In the genomic region with DNA sequence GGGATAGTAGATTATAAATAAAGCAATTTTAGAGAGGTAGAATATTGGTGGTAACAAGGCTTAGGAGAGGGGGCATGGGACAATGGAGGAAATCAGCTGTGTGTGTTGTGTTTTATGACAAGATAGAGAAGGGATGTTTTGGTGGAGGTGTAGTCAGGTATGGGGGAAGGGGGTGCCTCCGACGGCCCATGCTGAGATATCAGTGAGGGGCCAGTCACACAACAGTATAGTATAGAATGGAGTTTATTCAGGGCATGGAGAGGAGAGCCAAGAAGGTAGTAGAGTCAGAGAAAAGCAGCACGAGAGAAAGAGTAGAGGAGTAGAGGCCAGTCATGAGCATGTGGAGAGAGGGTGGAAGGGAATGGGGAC, we compare ENCODE assay signal across 29 mouse cellular contexts. TPM values are rescaled to one million over a fixed set of nuclear protein-coding genes. Genes with fewer than 3 reads are reported as not detected.
A peak's percentile ranks its signal among the peaks of the same experiment; 100 is the strongest.
DNase-seq lines count a peak whose midpoint lies in the region; ATAC-seq and TF ChIP-seq lines count a peak whose summit lies in the region.
"Had no signal": no experiment of that assay in that cellular context is flagged by ENCODE, and none has a peak within 500 bp of the region (broad histone marks: within the 10 kb centered on the region; RNA-seq: fewer than 3 reads in every experiment).

No protein-coding gene starts in this region.

- H3K27me3 ChIP-seq in intestine, embryonic 15.5 days (replicated peaks) = no peaks in the 10 kb centered on the region
- H3K27me3 ChIP-seq in intestine, postnatal 0 days (replicated peaks; ENCODE audit: control insufficient read depth, insufficient read depth, low read length) = no peaks in the 10 kb centered on the region
- no peaks in the 10 kb centered on the region for H3K27me3 ChIP-seq in kidney, postnatal 0 days (ENCODE audit: insufficient read depth, low read length)
- no peaks in the 10 kb centered on the region for H3K27me3 ChIP-seq in intestine, embryonic 16.5 days (replicated peaks; ENCODE audit: control insufficient read depth, insufficient read depth, low read length)
- no peaks in the 10 kb centered on the region for H3K27me3 ChIP-seq in stomach, embryonic 16.5 days (ENCODE audit: control insufficient read depth, insufficient read depth, low read length)
- H3K27me3 ChIP-seq in limb, embryonic 10.5 days (ENCODE audit: low read depth, poor library complexity, severe bottlenecking) = no peaks in the 10 kb centered on the region
- H3K27me3 ChIP-seq: forebrain, embryonic 13.5 days; heart, embryonic 13.5 days had no signal

- DNase-seq in kidney, postnatal 0 days (ENCODE audit: low spot score) = no peak
- no peak for DNase-seq in kidney, adult 18-20 months
- DNase-seq in limb, embryonic 10.5 days (ENCODE audit: low spot score) = no peak
- no peak for DNase-seq in spleen, postnatal 10 days (ENCODE audit: low spot score in 2 of 2)
- DNase-seq: adrenal gland, postnatal 10 days; cerebellum, adult 11 months; cerebellum, adult 2 months; cerebellum, adult 9-11 months; cerebellum, postnatal 25 days; gastrocnemius, adult 2 months; gastrocnemius, postnatal 14 days; heart, adult 2 months; heart, postnatal 14 days; heart, postnatal 4 days had no signal

- H3K9ac ChIP-seq in intestine, embryonic 15.5 days = no peak overlapping the region
- H3K9ac ChIP-seq in intestine, postnatal 0 days (ENCODE audit: low read depth, low read length) = no peak overlapping the region
- H3K9ac ChIP-seq in kidney, postnatal 0 days (ENCODE audit: low read depth, low read length) = no peak overlapping the region
- no peak overlapping the region for H3K9ac ChIP-seq in intestine, embryonic 16.5 days (ENCODE audit: low read depth, low read length)
- H3K9ac ChIP-seq in stomach, embryonic 16.5 days (ENCODE audit: low read length) = no peak overlapping the region
- H3K9ac ChIP-seq: forebrain, embryonic 13.5 days; heart, embryonic 13.5 days; hindbrain, embryonic 14.5 days had no signal

- 89% methylated on average over 3 of the region's 3 CpGs for WGBS in intestine, embryonic 15.5 days
- WGBS in intestine, postnatal 0 days = 76% methylated on average over 3 of the region's 3 CpGs
- WGBS in kidney, postnatal 0 days = 86% methylated on average over 3 of the region's 3 CpGs
- WGBS in intestine, embryonic 16.5 days = 93% methylated on average over 3 of the region's 3 CpGs
- WGBS in stomach, embryonic 16.5 days = 78% methylated on average over 3 of the region's 3 CpGs
- WGBS in limb, embryonic 10.5 days = 88% methylated on average over 3 of the region's 3 CpGs

- H3K4me3 ChIP-seq in intestine, embryonic 15.5 days (replicated peaks) = no peak overlapping the region
- no peak overlapping the region for H3K4me3 ChIP-seq in intestine, postnatal 0 days (ENCODE audit: low read depth, low read length)
- no peak overlapping the region for H3K4me3 ChIP-seq in kidney, postnatal 0 days (replicated peaks; ENCODE audit: low read depth, low read length)
- H3K4me3 ChIP-seq in intestine, embryonic 16.5 days (ENCODE audit: low read length) = no peak overlapping the region
- no peak overlapping the region for H3K4me3 ChIP-seq in stomach, embryonic 16.5 days (replicated peaks; ENCODE audit: low read length)
- no peak overlapping the region for H3K4me3 ChIP-seq in limb, embryonic 10.5 days
- H3K4me3 ChIP-seq: forebrain, embryonic 10.5 days; forebrain, embryonic 13.5 days; gastrocnemius, adult 2 months; heart, adult 2 months; heart, embryonic 10.5 days; heart, embryonic 13.5 days had no signal

- no peak overlapping the region for H3K4me2 ChIP-seq in intestine, embryonic 15.5 days (replicated peaks)
- H3K4me2 ChIP-seq in intestine, postnatal 0 days (replicated peaks; ENCODE audit: low read depth) = no peak overlapping the region
- H3K4me2 ChIP-seq in kidney, postnatal 0 days (ENCODE audit: low read length) = no peak overlapping the region
- H3K4me2 ChIP-seq in intestine, embryonic 16.5 days (ENCODE audit: low read depth, low read length) = no peak overlapping the region
- H3K4me2 ChIP-seq in stomach, embryonic 16.5 days (ENCODE audit: low read depth, low read length) = no peak overlapping the region
- H3K4me2 ChIP-seq: forebrain, embryonic 13.5 days; heart, embryonic 13.5 days; hindbrain, embryonic 14.5 days had no signal

- no peaks in the 10 kb centered on the region for H3K9me3 ChIP-seq in intestine, embryonic 15.5 days
- H3K9me3 ChIP-seq in intestine, postnatal 0 days (ENCODE audit: control insufficient read depth) = no peaks in the 10 kb centered on the region
- H3K9me3 ChIP-seq in kidney, postnatal 0 days (replicated peaks; ENCODE audit: low read length) = no peaks in the 10 kb centered on the region
- no peaks in the 10 kb centered on the region for H3K9me3 ChIP-seq in intestine, embryonic 16.5 days (ENCODE audit: control insufficient read depth, low read length)
- no peaks in the 10 kb centered on the region for H3K9me3 ChIP-seq in stomach, embryonic 16.5 days (replicated peaks; ENCODE audit: control insufficient read depth, low read length)
- H3K9me3 ChIP-seq in limb, embryonic 10.5 days (replicated peaks) = no peaks in the 10 kb centered on the region
- H3K9me3 ChIP-seq: forebrain, embryonic 10.5 days; forebrain, embryonic 13.5 days; heart, embryonic 10.5 days; heart, embryonic 13.5 days had no signal

- H3K36me3 ChIP-seq in intestine, embryonic 15.5 days = no peaks in the 10 kb centered on the region
- H3K36me3 ChIP-seq in intestine, postnatal 0 days (ENCODE audit: control insufficient read depth, insufficient read depth) = no peaks in the 10 kb centered on the region
- no peaks in the 10 kb centered on the region for H3K36me3 ChIP-seq in kidney, postnatal 0 days (ENCODE audit: insufficient read depth, low read length)
- H3K36me3 ChIP-seq in intestine, embryonic 16.5 days (ENCODE audit: control insufficient read depth, insufficient read depth, low read length) = no peaks in the 10 kb centered on the region
- H3K36me3 ChIP-seq in stomach, embryonic 16.5 days (ENCODE audit: control insufficient read depth, insufficient read depth, low read length) = no peaks in the 10 kb centered on the region
- no peaks in the 10 kb centered on the region for H3K36me3 ChIP-seq in limb, embryonic 10.5 days
- H3K36me3 ChIP-seq: forebrain, embryonic 10.5 days; heart, embryonic 10.5 days; heart, embryonic 13.5 days had no signal

- peak; percentile 49 for ATAC-seq in intestine, embryonic 15.5 days
- no peak for ATAC-seq in intestine, postnatal 0 days
- peak; percentile 21; the same call in 1 of the 2 replicates for ATAC-seq in kidney, postnatal 0 days (replicated peaks; ENCODE audit: low FRiP score, low read depth)
- ATAC-seq in intestine, embryonic 16.5 days = peak; percentile 59
- ATAC-seq in stomach, embryonic 16.5 days (ENCODE audit: insufficient read depth, low FRiP score) = peak; percentile 21; the same call in 1 of the 2 replicates
- ATAC-seq: activated CD4-positive, CD25-positive, alpha-beta regulatory T cell, adult 4 months; CD4-positive, CD25-positive, alpha-beta regulatory T cell, adult 4 months; forebrain, embryonic 13.5 days; forebrain, embryonic 16.5 days; hindbrain, postnatal 0 days had no signal

- H3K4me1 ChIP-seq in intestine, embryonic 15.5 days (replicated peaks) = no peaks in the 10 kb centered on the region
- no peaks in the 10 kb centered on the region for H3K4me1 ChIP-seq in intestine, postnatal 0 days (replicated peaks; ENCODE audit: control insufficient read depth, insufficient read depth, low read length)
- no peaks in the 10 kb centered on the region for H3K4me1 ChIP-seq in kidney, postnatal 0 days (replicated peaks; ENCODE audit: insufficient read depth, low read length)
- H3K4me1 ChIP-seq in intestine, embryonic 16.5 days (ENCODE audit: control insufficient read depth, insufficient read depth, low read length) = no peaks in the 10 kb centered on the region
- peaks cover 9% of the 10 kb centered on the region for H3K4me1 ChIP-seq in stomach, embryonic 16.5 days (ENCODE audit: control insufficient read depth, insufficient read depth, low read length)
- H3K4me1 ChIP-seq in limb, embryonic 10.5 days = no peaks in the 10 kb centered on the region
- H3K4me1 ChIP-seq: forebrain, embryonic 13.5 days; heart, embryonic 10.5 days; heart, embryonic 13.5 days had no signal

- no peak overlapping the region for H3K27ac ChIP-seq in intestine, embryonic 15.5 days
- H3K27ac ChIP-seq in intestine, postnatal 0 days (ENCODE audit: low read depth, low read length) = no peak overlapping the region
- H3K27ac ChIP-seq in kidney, postnatal 0 days = peak overlapping the region; percentile 57; the same call in 1 of the 2 replicates
- no peak overlapping the region for H3K27ac ChIP-seq in intestine, embryonic 16.5 days (ENCODE audit: low read length)
- no peak overlapping the region for H3K27ac ChIP-seq in stomach, embryonic 16.5 days (ENCODE audit: low read length)
- no peak overlapping the region for H3K27ac ChIP-seq in limb, embryonic 10.5 days
- H3K27ac ChIP-seq: forebrain, embryonic 10.5 days; forebrain, embryonic 13.5 days; gastrocnemius, adult 2 months; heart, adult 2 months; heart, embryonic 10.5 days; heart, embryonic 13.5 days; hindbrain, embryonic 14.5 days; hindbrain, postnatal 0 days had no signal

- no peak for TF ChIP-seq CTCF in intestine, postnatal 0 days (IDR thresholded peaks at IDR 0.05; ENCODE audit: low read depth)
- TF ChIP-seq CTCF in kidney, postnatal 0 days (IDR thresholded peaks at IDR 0.05; ENCODE audit: low read depth) = no peak

RNA-seq across cellular contexts. Expression of a gene that starts 35.2 kb away (rescaled TPM):
- polyA plus RNA-seq in intestine, embryonic 15.5 days (2015; fragmentation: Nextera tagmentation; extraction: Ambion mirVana) = 0.27 and 0.49 TPM in 2 replicates
- polyA plus RNA-seq in intestine, postnatal 0 days (2015; fragmentation: Nextera tagmentation; extraction: Ambion mirVana) = 0.25 and 0.44 TPM in 2 replicates
- polyA plus RNA-seq in kidney, postnatal 0 days (2015; fragmentation: Nextera tagmentation; extraction: Ambion mirVana) = 0.19 and 0.45 TPM in 2 replicates
- 0.46 and 0.75 TPM in 2 replicates for polyA plus RNA-seq in intestine, embryonic 16.5 days (2015; fragmentation: Nextera tagmentation; extraction: Ambion mirVana)
- 0.27 and 0.48 TPM in 2 replicates for polyA plus RNA-seq in stomach, embryonic 16.5 days (2015; fragmentation: Nextera tagmentation; extraction: Ambion mirVana)
- 0.35 TPM in 1 of 2 replicates, not detected in the other for polyA plus RNA-seq in limb, embryonic 10.5 days (2016; fragmentation: Nextera tagmentation; extraction: Ambion mirVana)
- polyA plus RNA-seq: C2C12; cerebellum, adult 2 months; forebrain, embryonic 10.5 days; forebrain, embryonic 13.5 days; heart, embryonic 10.5 days; heart, embryonic 13.5 days; hindbrain, embryonic 11.5 days had no signal
